Mouse (Mus musculus) cerebellum, adult (tissue): ENCODE data around the gene Hmg20a.

ENCODE experiments used
- ATAC-seq: cut with Nextera tagmentation; 2 replicates; pipeline ENCODE4 v1.9.2; 2017; ENCODE audit warnings: mild to moderate bottlenecking, moderate library complexity, mixed read lengths; ENCODE audit not compliant: insufficient number of reproducible peaks, low FRiP score, low TSS enrichment

The Hmg20a gene

GRCm38 (mm10) chr9:56437300-56437892, 19.0 kb downstream of the Hmg20a start:
- peak; percentile 52; the same call in 1 of the 2 replicates for ATAC-seq

- ATAC-seq, result no peak
These were observed 21.3 kb downstream of the Hmg20a start for GRCm38 (mm10) chr9:56439699-56440098.

GRCm38 (mm10) chr9:56451570-56451969, 33.2 kb downstream of the Hmg20a start:
- ATAC-seq, result no peak

- no peak for ATAC-seq
These were observed 34.8 kb downstream of the Hmg20a start for GRCm38 (mm10) chr9:56453038-56453815.

GRCm38 (mm10) chr9:56456426-56456825, 38.0 kb downstream of the Hmg20a start:
- ATAC-seq, result no peak

GRCm38 (mm10) chr9:56460987-56461386, 42.6 kb downstream of the Hmg20a start:
- ATAC-seq, result no peak

- no peak for ATAC-seq
These were observed 44.2 kb downstream of the Hmg20a start for GRCm38 (mm10) chr9:56462606-56463005.

- no peak for ATAC-seq
These were observed 44.6 kb downstream of the Hmg20a start for GRCm38 (mm10) chr9:56463046-56463445.

- no peak for ATAC-seq
These were observed 45.5 kb downstream of the Hmg20a start for GRCm38 (mm10) chr9:56463686-56464515.

GRCm38 (mm10) chr9:56464863-56465654, 46.6 kb downstream of the Hmg20a start:
- ATAC-seq, result no peak

GRCm38 (mm10) chr9:56466251-56466650, 47.8 kb downstream of the Hmg20a start:
- no peak for ATAC-seq

- no peak for ATAC-seq
These were observed 51.2 kb downstream of the Hmg20a start for GRCm38 (mm10) chr9:56469656-56470055.

- ATAC-seq, result no peak
These were observed 51.9 kb downstream of the Hmg20a start for GRCm38 (mm10) chr9:56470291-56470690.

- no peak for ATAC-seq
These were observed 60.7 kb downstream of the Hmg20a start for GRCm38 (mm10) chr9:56478975-56479647.

- ATAC-seq, result no peak
These were observed 64.2 kb downstream of the Hmg20a start for GRCm38 (mm10) chr9:56482623-56483022.

- ATAC-seq, result no peak
These were observed 67.0 kb downstream of the Hmg20a start for GRCm38 (mm10) chr9:56485423-56485822.

- no peak for ATAC-seq
These were observed 67.7 kb downstream of the Hmg20a start for GRCm38 (mm10) chr9:56486158-56486557.

- no peak for ATAC-seq
These were observed 69.2 kb downstream of the Hmg20a start for GRCm38 (mm10) chr9:56487651-56488050.

GRCm38 (mm10) chr9:56492391-56492790, 74.0 kb downstream of the Hmg20a start:
- no peak for ATAC-seq

GRCm38 (mm10) chr9:56492916-56493315, 74.5 kb downstream of the Hmg20a start:
- ATAC-seq, result no peak
